Comparison of ENCODE assay signal across 9 mouse cellular contexts in genomic region chr9:31278651-31279050, GRCm38 (mm10). TPM values are rescaled to one million over a fixed set of nuclear protein-coding genes. Genes with fewer than 3 reads are reported as not detected.
DNase-seq lines count a peak whose midpoint lies in the region; ATAC-seq lines count a peak whose summit lies in the region.
"Had no signal": no experiment of that assay in that cellular context is flagged by ENCODE, and none has a peak within 500 bp of the region (broad histone marks: within the 10 kb centered on the region; RNA-seq: fewer than 3 reads in every experiment).

No protein-coding gene starts in this region.

- peak overlapping the region; percentile 99 for H3K27ac ChIP-seq in forebrain, embryonic 11.5 days (ENCODE audit: low read depth, low read length)
- H3K27ac ChIP-seq in forebrain, embryonic 16.5 days (ENCODE audit: low read length) = no peak overlapping the region
- H3K27ac ChIP-seq in lung, embryonic 15.5 days = peak overlapping the region; percentile 99
- H3K27ac ChIP-seq in intestine, embryonic 15.5 days = peak overlapping the region; percentile 99
- peak overlapping the region; percentile 100; the same call in 1 of the 2 replicates for H3K27ac ChIP-seq in neural tube, embryonic 15.5 days (replicated peaks)

- peaks cover 10% of the 10 kb centered on the region; the same call in 1 of the 2 replicates for H3K4me1 ChIP-seq in forebrain, embryonic 11.5 days (replicated peaks; ENCODE audit: control insufficient read depth, insufficient read depth, low read length)
- peaks cover 11% of the 10 kb centered on the region for H3K4me1 ChIP-seq in forebrain, embryonic 16.5 days (replicated peaks; ENCODE audit: control insufficient read depth, insufficient read depth, low read length)
- H3K4me1 ChIP-seq in lung, embryonic 15.5 days = peaks cover 27% of the 10 kb centered on the region
- H3K4me1 ChIP-seq in intestine, embryonic 15.5 days (replicated peaks) = peaks cover 19% of the 10 kb centered on the region; the same call in 1 of the 2 replicates
- peaks cover 25% of the 10 kb centered on the region for H3K4me1 ChIP-seq in neural tube, embryonic 15.5 days

- no peak overlapping the region for H3K9ac ChIP-seq in forebrain, embryonic 11.5 days (ENCODE audit: low read length)
- no peak overlapping the region for H3K9ac ChIP-seq in forebrain, embryonic 16.5 days (replicated peaks; ENCODE audit: low read depth, low read length)
- H3K9ac ChIP-seq in lung, embryonic 15.5 days = no peak overlapping the region
- no peak overlapping the region for H3K9ac ChIP-seq in intestine, embryonic 15.5 days
- H3K9ac ChIP-seq in neural tube, embryonic 15.5 days (replicated peaks) = no peak overlapping the region

- no peaks in the 10 kb centered on the region for H3K27me3 ChIP-seq in forebrain, embryonic 11.5 days (ENCODE audit: control insufficient read depth, insufficient read depth, low read length)
- no peaks in the 10 kb centered on the region for H3K27me3 ChIP-seq in forebrain, embryonic 16.5 days (replicated peaks; ENCODE audit: control insufficient read depth, insufficient read depth, low read length)
- H3K27me3 ChIP-seq in lung, embryonic 15.5 days = no peaks in the 10 kb centered on the region
- no peaks in the 10 kb centered on the region for H3K27me3 ChIP-seq in intestine, embryonic 15.5 days (replicated peaks)
- no peaks in the 10 kb centered on the region for H3K27me3 ChIP-seq in neural tube, embryonic 15.5 days (replicated peaks)
- H3K27me3 ChIP-seq: embryonic facial prominence, embryonic 13.5 days had no signal

- H3K9me3 ChIP-seq in forebrain, embryonic 11.5 days (ENCODE audit: control insufficient read depth, low read length) = no peaks in the 10 kb centered on the region
- H3K9me3 ChIP-seq in forebrain, embryonic 16.5 days (ENCODE audit: control insufficient read depth, low read length) = no peaks in the 10 kb centered on the region
- no peaks in the 10 kb centered on the region for H3K9me3 ChIP-seq in lung, embryonic 15.5 days
- H3K9me3 ChIP-seq in intestine, embryonic 15.5 days = no peaks in the 10 kb centered on the region
- no peaks in the 10 kb centered on the region for H3K9me3 ChIP-seq in neural tube, embryonic 15.5 days (replicated peaks)
- H3K9me3 ChIP-seq: embryonic facial prominence, embryonic 13.5 days had no signal

- H3K4me2 ChIP-seq in forebrain, embryonic 11.5 days (ENCODE audit: low read depth, low read length, severe bottlenecking) = no peak overlapping the region
- H3K4me2 ChIP-seq in forebrain, embryonic 16.5 days (ENCODE audit: low read length) = no peak overlapping the region
- no peak overlapping the region for H3K4me2 ChIP-seq in lung, embryonic 15.5 days
- no peak overlapping the region for H3K4me2 ChIP-seq in intestine, embryonic 15.5 days (replicated peaks)
- no peak overlapping the region for H3K4me2 ChIP-seq in neural tube, embryonic 15.5 days

- WGBS in forebrain, embryonic 11.5 days = 85% methylated on average over 7 of the region's 7 CpGs
- 79% methylated on average over 7 of the region's 7 CpGs for WGBS in forebrain, embryonic 16.5 days
- WGBS in lung, embryonic 15.5 days = 73% methylated on average over 7 of the region's 7 CpGs
- 72% methylated on average over 7 of the region's 7 CpGs for WGBS in intestine, embryonic 15.5 days
- WGBS in neural tube, embryonic 15.5 days = 55% methylated on average over 7 of the region's 7 CpGs

- H3K36me3 ChIP-seq in forebrain, embryonic 11.5 days (ENCODE audit: control insufficient read depth, insufficient read depth, low read length) = no peaks in the 10 kb centered on the region
- H3K36me3 ChIP-seq in forebrain, embryonic 16.5 days (ENCODE audit: control insufficient read depth, insufficient read depth) = no peaks in the 10 kb centered on the region
- no peaks in the 10 kb centered on the region for H3K36me3 ChIP-seq in lung, embryonic 15.5 days
- H3K36me3 ChIP-seq in intestine, embryonic 15.5 days = no peaks in the 10 kb centered on the region
- no peaks in the 10 kb centered on the region for H3K36me3 ChIP-seq in neural tube, embryonic 15.5 days
- H3K36me3 ChIP-seq: embryonic facial prominence, embryonic 13.5 days had no signal

- no peak for ATAC-seq in forebrain, embryonic 11.5 days (replicated peaks; ENCODE audit: low FRiP score)
- no peak for ATAC-seq in forebrain, embryonic 16.5 days
- ATAC-seq in lung, embryonic 15.5 days (ENCODE audit: borderline replicate concordance, extremely low read depth, low FRiP score, low TSS enrichment) = no peak
- no peak for ATAC-seq in intestine, embryonic 15.5 days
- ATAC-seq in neural tube, embryonic 15.5 days (ENCODE audit: low FRiP score) = no peak

- H3K4me3 ChIP-seq in forebrain, embryonic 11.5 days (ENCODE audit: low read depth, low read length) = no peak overlapping the region
- no peak overlapping the region for H3K4me3 ChIP-seq in forebrain, embryonic 16.5 days (replicated peaks; ENCODE audit: low read length)
- H3K4me3 ChIP-seq in lung, embryonic 15.5 days = no peak overlapping the region
- no peak overlapping the region for H3K4me3 ChIP-seq in intestine, embryonic 15.5 days (replicated peaks)
- H3K4me3 ChIP-seq in neural tube, embryonic 15.5 days (replicated peaks) = no peak overlapping the region
- H3K4me3 ChIP-seq: embryonic facial prominence, embryonic 13.5 days had no signal

- DNase-seq in forebrain, embryonic 11.5 days (ENCODE audit: low spot score) = no peak
- no peak for DNase-seq in lung, adult 18-20 months
- DNase-seq in embryo, embryonic 10.5 days (ENCODE audit: low spot score) = no peak
- DNase-seq in layer of hippocampus, postnatal 36 days = no peak

RNA-seq across cellular contexts. Expression of gene Prdm10, which starts 1.7 kb away (rescaled TPM):
- 10.1 and 10.4 TPM in 2 replicates for polyA plus RNA-seq in forebrain, embryonic 11.5 days (2014; fragmentation: Nextera tagmentation; extraction: Ambion mirVana)
- polyA plus RNA-seq in forebrain, embryonic 16.5 days (2015; fragmentation: Nextera tagmentation; extraction: Ambion mirVana) = 9.8 and 12.1 TPM in 2 replicates
- 3.9 and 4.6 TPM in 2 replicates for polyA plus RNA-seq in lung, embryonic 15.5 days (2015; fragmentation: Nextera tagmentation; extraction: Ambion mirVana)
- 3.9 and 4.1 TPM in 2 replicates for polyA plus RNA-seq in intestine, embryonic 15.5 days (2015; fragmentation: Nextera tagmentation; extraction: Ambion mirVana)
- polyA plus RNA-seq in neural tube, embryonic 15.5 days (2015; fragmentation: Nextera tagmentation; extraction: Ambion mirVana) = 6.4 and 7.3 TPM in 2 replicates
- 10 to 100 TPM; 22.6 to 23.4 TPM for total RNA-seq in layer of hippocampus, postnatal 36 days (2021)
